ENCODE assay signal across 8 mouse cellular contexts in the genomic region with DNA sequence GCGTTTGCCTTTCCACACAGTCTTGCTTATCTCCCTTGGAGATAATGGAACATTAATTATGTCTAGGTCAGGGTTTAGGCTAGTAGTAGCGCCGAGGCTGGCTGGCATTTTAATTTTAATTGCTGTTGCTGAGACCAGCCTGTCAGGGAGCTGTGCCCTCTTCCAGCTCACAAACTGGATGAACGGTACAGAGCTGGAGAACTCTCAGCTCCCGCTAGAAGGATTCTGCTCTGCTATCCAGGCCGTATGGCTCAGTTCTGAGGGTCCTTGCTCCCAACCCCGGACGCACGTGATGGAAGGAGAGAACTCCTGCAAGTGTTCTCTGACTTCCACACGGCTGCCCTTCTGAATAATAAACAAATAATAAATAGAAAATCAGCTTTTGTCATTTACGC. TPM values are rescaled to one million over a fixed set of nuclear protein-coding genes. Genes with fewer than 3 reads are reported as not detected.
DNase-seq lines count a peak whose midpoint lies in the region; ATAC-seq and TF ChIP-seq lines count a peak whose summit lies in the region.

No protein-coding gene starts in this region.

- H3K4me1 ChIP-seq in heart, embryonic 11.5 days (ENCODE audit: control insufficient read depth, insufficient read depth, low read length): no peaks in the 10 kb centered on the region; the same call in 1 of the 2 replicates
- H3K4me1 ChIP-seq in ES-Bruce4 (ENCODE audit: control insufficient read depth, insufficient read depth, low read length): no peaks in the 10 kb centered on the region
- H3K4me1 ChIP-seq in forebrain, embryonic 13.5 days: peaks cover 19% of the 10 kb centered on the region
- peaks cover 29% of the 10 kb centered on the region for H3K4me1 ChIP-seq in liver, embryonic 16.5 days (ENCODE audit: control insufficient read depth, low read depth, low read length)

- H3K9me3 ChIP-seq in heart, embryonic 11.5 days (replicated peaks; ENCODE audit: control insufficient read depth, low read length): no peaks in the 10 kb centered on the region
- H3K9me3 ChIP-seq in ES-Bruce4 (replicated peaks; ENCODE audit: control insufficient read depth, insufficient read depth, low read length, poor library complexity, severe bottlenecking): no peaks in the 10 kb centered on the region
- H3K9me3 ChIP-seq in forebrain, embryonic 13.5 days (replicated peaks): no peaks in the 10 kb centered on the region
- no peaks in the 10 kb centered on the region for H3K9me3 ChIP-seq in liver, embryonic 16.5 days (replicated peaks; ENCODE audit: control insufficient read depth, low read length)

- WGBS in heart, embryonic 11.5 days (ENCODE audit: insufficient replicate concordance): 29% methylated on average over 11 of the region's 11 CpGs
- 23% methylated on average over 11 of the region's 11 CpGs for WGBS in forebrain, embryonic 13.5 days
- WGBS in liver, embryonic 16.5 days (ENCODE audit: insufficient replicate concordance): 34% methylated on average over 11 of the region's 11 CpGs

- TF ChIP-seq POLR2A in ES-Bruce4 (IDR thresholded peaks at IDR 0.05; ENCODE audit: insufficient read depth, low read length): no peak

- DNase-seq in heart, postnatal 14 days: no peak
- no peak for DNase-seq in adrenal gland, adult (ENCODE audit: inconsistent age in 2 of 2, low spot score in 1 of 2)
- DNase-seq in layer of hippocampus, postnatal 36 days: no peak

- no peak for TF ChIP-seq EP300 in ES-Bruce4 (IDR thresholded peaks at IDR 0.05; ENCODE audit: insufficient read depth, low read depth, low read length)

- no peaks in the 10 kb centered on the region for H3K36me3 ChIP-seq in heart, embryonic 11.5 days (ENCODE audit: control insufficient read depth, insufficient read depth, low read length)
- no peaks in the 10 kb centered on the region for H3K36me3 ChIP-seq in ES-Bruce4 (ENCODE audit: control insufficient read depth, insufficient read depth, low read length, poor library complexity, severe bottlenecking)
- no peaks in the 10 kb centered on the region for H3K36me3 ChIP-seq in forebrain, embryonic 13.5 days (ENCODE audit: poor library complexity, severe bottlenecking)
- no peaks in the 10 kb centered on the region for H3K36me3 ChIP-seq in liver, embryonic 16.5 days (ENCODE audit: control insufficient read depth, insufficient read depth)

- H3K27ac ChIP-seq in heart, embryonic 11.5 days (ENCODE audit: low read depth, low read length): peak overlapping the region; percentile 54; the same call in 1 of the 2 replicates
- no peak overlapping the region for H3K27ac ChIP-seq in ES-Bruce4 (ENCODE audit: insufficient read depth, low read length)
- no peak overlapping the region; the same call in 1 of the 2 replicates for H3K27ac ChIP-seq in forebrain, embryonic 13.5 days
- peak overlapping the region; percentile 85 for H3K27ac ChIP-seq in liver, embryonic 16.5 days (ENCODE audit: low read length)

- H3K27me3 ChIP-seq in heart, embryonic 11.5 days (ENCODE audit: control insufficient read depth, insufficient read depth, low read length): no peaks in the 10 kb centered on the region
- no peaks in the 10 kb centered on the region for H3K27me3 ChIP-seq in ES-Bruce4 (ENCODE audit: control insufficient read depth, insufficient read depth, low read length, poor library complexity, severe bottlenecking)
- peaks cover 5% of the 10 kb centered on the region; the same call in 1 of the 2 replicates for H3K27me3 ChIP-seq in forebrain, embryonic 13.5 days
- H3K27me3 ChIP-seq in liver, embryonic 16.5 days (ENCODE audit: control insufficient read depth, insufficient read depth, low read depth, low read length): no peaks in the 10 kb centered on the region

- peak overlapping the region; percentile 67 for H3K4me3 ChIP-seq in heart, embryonic 11.5 days (ENCODE audit: low read depth, low read length)
- peak overlapping the region; percentile 72 for H3K4me3 ChIP-seq in ES-Bruce4 (ENCODE audit: low read depth, low read length)
- H3K4me3 ChIP-seq in forebrain, embryonic 13.5 days: peak overlapping the region; percentile 75
- H3K4me3 ChIP-seq in liver, embryonic 16.5 days (ENCODE audit: low read depth, low read length): peak overlapping the region; percentile 77

- peak overlapping the region; percentile 71 for H3K9ac ChIP-seq in heart, embryonic 11.5 days (ENCODE audit: low read depth, low read length)
- peak overlapping the region; percentile 74 for H3K9ac ChIP-seq in ES-Bruce4 (ENCODE audit: low read depth, poor library complexity, severe bottlenecking)
- H3K9ac ChIP-seq in forebrain, embryonic 13.5 days: peak overlapping the region; percentile 86
- H3K9ac ChIP-seq in liver, embryonic 16.5 days (ENCODE audit: low read depth, low read length): peak overlapping the region; percentile 79

- 0 out of 2 replicates have a peak, but pooled peaks have one; percentile 11 for ATAC-seq in heart, embryonic 11.5 days (replicated peaks; ENCODE audit: insufficient number of reproducible peaks, low FRiP score, low TSS enrichment)
- peak; percentile 22 for ATAC-seq in forebrain, embryonic 13.5 days
- no peak for ATAC-seq in liver, embryonic 16.5 days (ENCODE audit: low read depth)
- ATAC-seq in activated CD4-positive, CD25-positive, alpha-beta regulatory T cell, adult 4 months: no peak

- intact Hi-C loops in heart, postnatal 14 days (cut with DNase I): loop anchor here (10.0 kb wide), 1 partner anchor 60 kb away; a partner anchor contains a TSS

- H3K4me2 ChIP-seq in heart, embryonic 11.5 days: peak overlapping the region; percentile 90
- peak overlapping the region; percentile 91 for H3K4me2 ChIP-seq in forebrain, embryonic 13.5 days
- peak overlapping the region; percentile 90 for H3K4me2 ChIP-seq in liver, embryonic 16.5 days (ENCODE audit: low read depth, low read length)

- no peak for TF ChIP-seq CTCF in ES-Bruce4 (IDR thresholded peaks at IDR 0.05; ENCODE audit: low read depth, low read length)

RNA-seq across cellular contexts. Expression of a gene that starts 0.7 kb away (rescaled TPM):
- 10.1 and 10.4 TPM in 2 replicates for polyA plus RNA-seq in heart, embryonic 11.5 days (2014; fragmentation: Nextera tagmentation; extraction: Ambion mirVana)
- total RNA-seq in heart, postnatal 14 days (2021): 10 to 100 TPM; 11.2 to 14.4 TPM
- 15.9 and 19.7 TPM in 2 replicates for polyA plus RNA-seq in ES-Bruce4 (2011; ENCODE audit: insufficient read depth, insufficient read length, low read depth, missing spikeins)
- polyA plus RNA-seq in forebrain, embryonic 13.5 days (2015; fragmentation: Nextera tagmentation; extraction: Ambion mirVana): 14.8 and 20.9 TPM in 2 replicates
- polyA plus RNA-seq in liver, embryonic 16.5 days (2015; fragmentation: Nextera tagmentation; extraction: Ambion mirVana): 3.1 and 3.5 TPM in 2 replicates
- total RNA-seq in layer of hippocampus, postnatal 36 days (2021): 10 to 100 TPM; 26.8 to 27.5 TPM
- polyA plus RNA-seq in activated CD4-positive, CD25-positive, alpha-beta regulatory T cell, adult 4 months (2017; shearing (Covaris generic)): 10 to 100 TPM; 14.6 to 23.0 TPM

RNA-seq across cellular contexts. Expression of a gene that starts 36.4 kb away (rescaled TPM):
- polyA plus RNA-seq in heart, embryonic 11.5 days (2014; fragmentation: Nextera tagmentation; extraction: Ambion mirVana): 0.87 and 1.5 TPM in 2 replicates
- total RNA-seq in heart, postnatal 14 days (2021): under 1 TPM in 1 of 2 experiments, not detected in 1; 0.60 TPM
- 2.3 TPM in 2 replicates for polyA plus RNA-seq in ES-Bruce4 (2011; ENCODE audit: insufficient read depth, insufficient read length, low read depth, missing spikeins)
- polyA plus RNA-seq in forebrain, embryonic 13.5 days (2015; fragmentation: Nextera tagmentation; extraction: Ambion mirVana): 0.64 and 0.79 TPM in 2 replicates
- polyA plus RNA-seq in liver, embryonic 16.5 days (2015; fragmentation: Nextera tagmentation; extraction: Ambion mirVana): 0.08 and 0.19 TPM in 2 replicates
- under 1 TPM; 0.47 to 0.56 TPM for total RNA-seq in layer of hippocampus, postnatal 36 days (2021)
- polyA plus RNA-seq in activated CD4-positive, CD25-positive, alpha-beta regulatory T cell, adult 4 months (2017; shearing (Covaris generic)): 10 to 100 TPM; 22.3 to 52.3 TPM

Comparison
In these comparisons a context has a peak if more than half of its experiments do, and no peak if none do; other contexts are left out.
1. ATAC-seq: peak in heart, embryonic 11.5 days (single experiment) and forebrain, embryonic 13.5 days (single experiment); none in liver, embryonic 16.5 days (single experiment) and activated CD4-positive, CD25-positive, alpha-beta regulatory T cell, adult 4 months (single experiment).
2. H3K27ac ChIP-seq: peak in heart, embryonic 11.5 days (single experiment) and liver, embryonic 16.5 days (single experiment); none in ES-Bruce4 (single experiment) and forebrain, embryonic 13.5 days (single experiment).
3. Peak in every context shown above with its lines, with median percentiles within 50 percentile points of each other: H3K4me2 ChIP-seq, H3K4me3 ChIP-seq and H3K9ac ChIP-seq.